Mouse (Mus musculus) kidney, postnatal 0 days (tissue): Measurements from ENCODE around the gene Krtap29-1. TPM values are rescaled to one million over a fixed set of nuclear protein-coding genes. Genes with fewer than 3 reads are reported as not detected.

ENCODE experiments used
- ATAC-seq: fragments of 200-750 bp; cut with Nextera tagmentation; replicated peaks from 2 replicates; pipeline ENCODE4 v1.8.0; 2017; ENCODE audit warnings: low read depth, moderate number of reproducible peaks, moderate TSS enrichment, moderate library complexity; ENCODE audit not compliant: low FRiP score
- DNase-seq: peaks from one replicate; pipeline ENCODE4 v3.0.0-alpha.2; 2016; ENCODE audit warnings: low spot score
- H3K27ac ChIP-seq: fragments of 300-500 bp; sonication (generic); 2 replicates; pipeline ENCODE4 v1.5.1; 2014; ENCODE audit warnings: mild to moderate bottlenecking
- H3K27me3 ChIP-seq: fragments of 300-500 bp; sonication (generic); 2 replicates; pipeline ENCODE4 v1.6.1; 2014; ENCODE audit warnings: low read length, mixed read lengths; ENCODE audit not compliant: insufficient read depth
- H3K36me3 ChIP-seq: fragments of 300-500 bp; sonication (generic); 2 replicates; pipeline ENCODE4 v1.6.1; 2014; ENCODE audit warnings: low read length, mixed read lengths; ENCODE audit not compliant: insufficient read depth
- H3K4me1 ChIP-seq: fragments of 300-500 bp; sonication (generic); replicated peaks from 2 replicates; pipeline ENCODE4 v1.6.1; 2014; ENCODE audit warnings: antibody characterized with exemption, low read length, mixed read lengths; ENCODE audit not compliant: insufficient read depth
- H3K4me2 ChIP-seq: fragments of 300-500 bp; sonication (generic); 2 replicates; pipeline ENCODE4 v1.6.1; 2014; ENCODE audit warnings: mild to moderate bottlenecking, low read length, moderate library complexity, mixed read lengths
- H3K4me3 ChIP-seq: fragments of 300-500 bp; sonication (generic); replicated peaks from 2 replicates; pipeline ENCODE4 v1.5.1; 2014; ENCODE audit warnings: low read depth, low read length
- H3K9ac ChIP-seq: fragments of 300-500 bp; sonication (generic); 2 replicates; pipeline ENCODE4 v1.6.1; 2014; ENCODE audit warnings: low read depth, low read length
- H3K9me3 ChIP-seq: fragments of 300-500 bp; sonication (generic); replicated peaks from 2 replicates; pipeline ENCODE4 v1.6.1; 2016; ENCODE audit warnings: low read length, inconsistent platforms, mixed read lengths
- CTCF ChIP-seq: IDR thresholded peaks from 2 replicates; pipeline ENCODE4 v1.5.1; 2016; ENCODE audit warnings: antibody characterized with exemption, low read depth, mild to moderate bottlenecking, moderate library complexity
- WGBS: fragments of 180-500 bp; shearing (Covaris S2); extraction: QIAGEN DNeasy Blood & Tissue Kit; methylation state at CpG from one replicate; pipeline ENCODE4 v1.1.7; 2014; 5-methylcytosine and 5-hydroxymethylcytosine counted together
- polyA plus RNA-seq: library from polyadenylated mRNA; unstranded; fragments of >200 nt; fragmentation: Nextera tagmentation; extraction: Ambion mirVana; gene quantifications from 2 replicates; pipeline ENCODE4 v1.2.1, GENCODE M21; 2015

Gene Krtap29-1
- polyA plus RNA-seq, 1 experiment from 2014 or later = not detected

GRCm38 (mm10) chr11:100006624-100007023, 27.8 kb upstream of the Krtap29-1 start:
- Histone ChIP-seq H3K4me2 (no peak overlapping the region), H3K4me1 (no peaks in the 10 kb centered on the region), H3K36me3 (no peaks in the 10 kb centered on the region), H3K9ac (no peak overlapping the region), H3K4me3 (no peak overlapping the region), H3K27me3 (no peaks in the 10 kb centered on the region), H3K27ac (no peak overlapping the region), H3K9me3 (no peaks in the 10 kb centered on the region)
- ATAC-seq (no peak), DNase-seq (no peak)
- peak; percentile 48; the same call in 1 of the 2 replicates for TF ChIP-seq CTCF
- whole genome bisulfite sequencing = 63% methylated on average over 3 of the region's 3 CpGs

GRCm38 (mm10) chr11:100005905-100006304, 27.1 kb upstream of the Krtap29-1 start:
- DNase-seq (peak; percentile 10), ATAC-seq (no peak)
- TF ChIP-seq CTCF = no peak
- no peak overlapping the region for H3K9ac ChIP-seq
- no peaks in the 10 kb centered on the region for H3K9me3 ChIP-seq
- H3K4me3 ChIP-seq = no peak overlapping the region
- no peaks in the 10 kb centered on the region for H3K27me3 ChIP-seq
- H3K4me1 ChIP-seq = no peaks in the 10 kb centered on the region
- no peak overlapping the region for H3K4me2 ChIP-seq
- H3K36me3 ChIP-seq = no peaks in the 10 kb centered on the region
- WGBS = 58% methylated on average over 8 of the region's 8 CpGs
- no peak overlapping the region for H3K27ac ChIP-seq

DNA sequence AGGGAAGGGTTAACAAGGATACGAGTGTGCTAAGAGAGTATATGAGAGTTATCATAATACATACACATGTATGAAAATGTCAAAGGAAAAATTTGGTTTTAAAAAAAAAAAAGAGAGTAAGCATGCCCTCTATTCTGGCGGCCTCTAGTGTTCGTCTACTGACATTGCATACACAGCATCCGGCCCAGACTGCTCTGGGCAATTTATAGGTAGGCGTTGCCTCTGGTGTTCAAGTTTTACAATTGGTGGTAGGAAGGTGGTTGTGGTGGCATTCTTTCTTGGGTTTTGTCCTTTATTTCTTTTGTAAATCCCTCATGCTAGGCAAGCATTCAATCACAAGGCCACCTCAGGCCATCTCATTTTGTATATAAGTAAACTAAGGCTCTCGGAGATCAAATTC, 26.0 kb upstream of the Krtap29-1 start:
- no peak overlapping the region for H3K27ac ChIP-seq
- H3K9me3 ChIP-seq = no peaks in the 10 kb centered on the region
- DNase-seq (peak; percentile 73), ATAC-seq (no peak)
- TF ChIP-seq CTCF = peak; percentile 89
- no peak overlapping the region for H3K4me2 ChIP-seq
- no peaks in the 10 kb centered on the region for H3K4me1 ChIP-seq
- no peaks in the 10 kb centered on the region for H3K36me3 ChIP-seq
- no peak overlapping the region for H3K9ac ChIP-seq
- no peaks in the 10 kb centered on the region for H3K27me3 ChIP-seq
- no peak overlapping the region for H3K4me3 ChIP-seq
- 22% methylated on average over 6 of the region's 6 CpGs for WGBS

GRCm38 (mm10) chr11:99999091-99999490, 20.2 kb upstream of the Krtap29-1 start:
- H3K27ac ChIP-seq = no peak overlapping the region
- no peak for ATAC-seq
- H3K4me1 ChIP-seq = no peaks in the 10 kb centered on the region
- no peak for TF ChIP-seq CTCF
- no peak overlapping the region for H3K4me2 ChIP-seq
- DNase-seq = no peak
- H3K36me3 ChIP-seq = no peaks in the 10 kb centered on the region
- no peaks in the 10 kb centered on the region for H3K9me3 ChIP-seq
- no peaks in the 10 kb centered on the region for H3K27me3 ChIP-seq
- H3K4me3 ChIP-seq = no peak overlapping the region
- WGBS = 94% methylated on average over 7 of the region's 7 CpGs
- no peak overlapping the region for H3K9ac ChIP-seq

DNA sequence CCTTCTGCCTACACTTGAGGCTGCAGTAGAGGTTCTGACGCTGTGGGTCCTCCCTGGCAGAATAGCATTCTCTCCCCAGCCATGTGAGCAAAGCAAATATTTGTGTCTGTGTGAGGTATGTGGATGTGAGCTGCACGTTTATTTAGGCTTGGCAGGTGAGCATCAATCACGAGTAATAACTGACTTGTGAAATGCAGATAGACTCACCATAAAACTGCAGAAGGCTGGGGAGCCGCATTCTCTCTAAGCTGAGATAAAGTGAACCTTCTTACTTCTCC, 15.5 kb upstream of the Krtap29-1 start:
- no peaks in the 10 kb centered on the region for H3K9me3 ChIP-seq
- no peak overlapping the region for H3K4me3 ChIP-seq
- no peak overlapping the region for H3K4me2 ChIP-seq
- H3K27ac ChIP-seq = no peak overlapping the region
- H3K9ac ChIP-seq = no peak overlapping the region
- DNase-seq (no peak), ATAC-seq (no peak)
- no peaks in the 10 kb centered on the region for H3K27me3 ChIP-seq
- no peak for TF ChIP-seq CTCF
- H3K36me3 ChIP-seq = no peaks in the 10 kb centered on the region
- 0 out of 2 replicates have a peak, but pooled peaks cover 3% of the 10 kb centered on the region for H3K4me1 ChIP-seq
- 29% methylated on average over 4 of the region's 4 CpGs for WGBS

DNA sequence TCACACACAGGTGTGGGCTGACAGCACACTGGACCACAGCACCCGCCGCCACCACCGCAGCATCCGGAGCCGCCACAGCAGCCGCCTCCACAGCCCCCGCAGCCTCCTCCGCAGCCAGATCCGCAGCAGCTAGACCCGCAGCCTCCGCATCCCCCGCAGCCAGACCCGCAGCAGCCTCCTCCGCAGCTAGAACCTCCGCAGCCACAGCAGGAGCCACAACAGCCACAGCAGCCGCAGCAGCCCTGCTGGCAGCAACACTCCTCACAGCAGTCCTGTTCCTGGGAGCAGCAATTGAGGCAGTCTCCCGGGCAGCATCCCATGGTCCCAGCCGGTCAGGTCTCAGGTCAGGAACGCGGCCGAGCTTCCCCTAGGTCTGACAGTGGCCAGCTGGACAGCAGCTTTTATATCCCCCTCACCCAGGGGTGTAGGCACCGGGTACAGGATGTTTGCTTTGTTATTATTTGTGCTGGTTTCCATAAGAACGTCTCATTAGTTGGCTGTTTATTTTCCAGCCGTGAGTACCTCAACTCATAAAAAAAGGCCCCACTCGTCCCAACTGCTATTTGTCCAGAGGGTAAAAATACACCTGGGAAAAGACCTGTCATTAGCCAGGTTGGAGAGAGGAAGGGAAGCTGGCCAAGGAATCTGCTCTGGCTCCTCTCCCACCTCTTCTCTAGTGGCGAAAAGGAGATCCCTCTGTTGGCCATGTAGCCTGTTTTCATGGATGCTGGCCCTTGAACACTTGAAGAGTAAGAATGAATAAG, 14.9 kb upstream of the Krtap29-1 start, which contains the start of gene Krtap17-1:
Krtap17-1 (minus strand) TSS at position 375 of the 764 bp plus-strand sequence.
- Histone ChIP-seq H3K4me1 (0 out of 2 replicates have a peak, but pooled peaks cover 3% of the 10 kb centered on the region), H3K27ac (no peak within 1 kb of the TSS), H3K27me3 (no peaks in the 10 kb centered on the region), H3K9ac (no peak within 1 kb of the TSS), H3K4me3 (no peak within 1 kb of the TSS), H3K36me3 (no peaks in the 10 kb centered on the region), H3K4me2 (peak within 1 kb of the TSS; percentile 15; the same call in 1 of the 2 replicates), H3K9me3 (no peaks in the 10 kb centered on the region)
- no peak for ATAC-seq
- peak; percentile 9 for DNase-seq
- WGBS = 11% methylated on average over 26 of the region's 26 CpGs
- TF ChIP-seq CTCF = no peak
